Mouse (Mus musculus): Measurements from ENCODE around the gene Snrnp25. TPM values are rescaled to one million over a fixed set of nuclear protein-coding genes. Genes with fewer than 3 reads are reported as not detected.
A peak's percentile ranks its signal among the peaks of the same experiment; 100 is the strongest.

Snrnp25 gene
- total and polyA plus RNA-seq, 3 experiments = 130 to 158 TPM; not detected in 1

DNA sequence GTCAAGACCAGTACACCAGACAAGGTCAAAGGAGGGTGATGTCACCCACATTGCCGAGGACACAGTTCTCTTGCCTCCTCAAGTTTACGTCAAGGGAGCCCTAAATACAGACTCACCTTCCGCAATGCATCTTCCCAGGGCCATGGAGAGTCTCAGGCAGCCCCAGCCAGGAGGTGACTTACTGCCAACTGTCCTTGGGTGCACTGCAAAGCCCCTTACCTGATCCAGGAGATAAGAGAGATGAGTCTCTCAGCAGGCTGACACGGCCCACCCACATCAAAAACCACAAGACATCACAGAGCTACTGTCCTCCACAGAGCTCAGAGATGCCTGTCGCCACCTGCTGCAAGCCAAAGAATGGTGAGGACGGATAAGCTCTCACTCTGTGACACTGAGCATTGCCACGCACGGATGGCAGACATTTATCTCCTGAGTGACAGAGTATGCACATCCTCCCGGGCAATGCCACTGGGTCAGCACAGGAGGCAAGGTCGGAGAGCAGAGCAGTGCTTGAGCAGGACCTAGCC is 5.1 kb upstream of the Snrnp25 start, which contains the start of gene Il9r:
Il9r (minus strand) TSS at position 205 of the 527 bp plus-strand sequence.
- peak within 1 kb of the TSS; percentile 57 to 77 for H3K4me3 ChIP-seq (ENCODE audit: control insufficient read depth in 1 of 2, insufficient read depth in 1 of 2, low read depth in 2 of 2, low read length in 2 of 2)
- H3K79me2 ChIP-seq (ENCODE audit: control insufficient read depth, insufficient read depth, low read length, poor library complexity) = peaks cover 26% of the 10 kb centered on the region
- peak within 1 kb of the TSS; percentile 88 for H3K27ac ChIP-seq (ENCODE audit: control insufficient read depth, low read depth, low read length)
- no peaks in the 10 kb centered on the region for H3K27me3 ChIP-seq (ENCODE audit: control insufficient read depth in 1 of 2, insufficient read depth in 2 of 2, low read length in 2 of 2)
- peaks cover 0 to 33% of the 10 kb centered on the region in 2 experiments; a peak in 3 of 4 replicates for H3K36me3 ChIP-seq (ENCODE audit: control insufficient read depth in 1 of 2, insufficient read depth in 2 of 2, low read length in 2 of 2)
- no peaks in the 10 kb centered on the region for H3K9me3 ChIP-seq (replicated peaks; ENCODE audit: insufficient read depth, low read length)
- H3K4me1 ChIP-seq (ENCODE audit: control insufficient read depth in 1 of 2, insufficient read depth in 2 of 2, low read length in 2 of 2) = peaks cover 28 to 48% of the 10 kb centered on the region in 2 experiments
- peak; percentile 95 for DNase-seq (ENCODE audit: low read depth, low spot score)
- peak within 1 kb of the TSS; percentile 57 for H3K9ac ChIP-seq (ENCODE audit: control insufficient read depth, low read depth, low read length, poor library complexity, severe bottlenecking)
- TF ChIP-seq MAZ (IDR thresholded peaks at IDR 0.05; ENCODE audit: low read depth, low read length) (peak; percentile 66; the same call in 1 of the 2 replicates), CHD2 (IDR thresholded peaks at IDR 0.05; ENCODE audit: low read length) (no peak), UBTF (IDR thresholded peaks at IDR 0.05; ENCODE audit: borderline replicate concordance, insufficient read depth, low read depth, low read length) (no peak), ZC3H11A (IDR thresholded peaks at IDR 0.05; ENCODE audit: low read depth, low read length) (no peak), TCF12 (IDR thresholded peaks at IDR 0.05; ENCODE audit: low read depth, low read length) (peak; percentile 94), POLR2AphosphoS2 (IDR thresholded peaks at IDR 0.05; ENCODE audit: low read length) (peak; percentile 48; the same call in 1 of the 2 replicates), BHLHE40 (IDR thresholded peaks at IDR 0.05; ENCODE audit: borderline replicate concordance, low read depth, low read length) (no peak; the same call in 1 of the 2 replicates), MXI1 (IDR thresholded peaks at IDR 0.05; ENCODE audit: low read depth, low read length) (peak; percentile 88), NELFE (IDR thresholded peaks at IDR 0.05; ENCODE audit: low read depth, low read length) (no peak; the same call in none of the 2 replicates), ZMIZ1 (IDR thresholded peaks at IDR 0.05; ENCODE audit: low read depth, low read length) (0 out of 2 replicates have a peak, but pooled peaks have one; percentile 54), JUND (IDR thresholded peaks at IDR 0.05; ENCODE audit: low read depth, low read length) (no peak), MYC (IDR thresholded peaks at IDR 0.05; ENCODE audit: low read depth, low read length) (peak; percentile 74; the same call in 1 of the 2 replicates), TBP (IDR thresholded peaks at IDR 0.05; ENCODE audit: low read depth, low read length) (peak; percentile 56; the same call in 1 of the 2 replicates), CHD1 (IDR thresholded peaks at IDR 0.05; ENCODE audit: low read depth, low read length) (no peak), E2F4 (IDR thresholded peaks at IDR 0.05; ENCODE audit: borderline replicate concordance, low read depth, low read length) (no peak), ELF1 (IDR thresholded peaks at IDR 0.05; ENCODE audit: low read depth, low read length) (no peak; the same call in 1 of the 2 replicates), GABPA (IDR thresholded peaks at IDR 0.05; ENCODE audit: low read depth, low read length) (no peak), RCOR1 (IDR thresholded peaks at IDR 0.05; ENCODE audit: low read depth, low read length) (peak; percentile 72; the same call in 1 of the 2 replicates), EP300 (IDR thresholded peaks at IDR 0.05; ENCODE audit: low read depth in 1 of 2, low read length in 2 of 2) (peak; percentile 89 to 93), POLR2A (IDR thresholded peaks at IDR 0.05; ENCODE audit: control insufficient read depth in 1 of 2, insufficient read depth in 1 of 2, low read depth in 1 of 2, low read length in 2 of 2, poor library complexity in 1 of 2) (peak in 1 of 2 experiments; percentile 53; a peak in 1 of 4 replicates), MEF2A (IDR thresholded peaks at IDR 0.05; ENCODE audit: extremely low read depth, insufficient replicate concordance, low read depth, low read length, poor library complexity, severe bottlenecking) (no peak), USF2 (IDR thresholded peaks at IDR 0.05; ENCODE audit: borderline replicate concordance in 1 of 2, insufficient read depth in 1 of 2, low read depth in 1 of 2, low read length in 2 of 2) (no peak), CTCF (IDR thresholded peaks at IDR 0.05 in 2 of 3, conservative IDR thresholded peaks at IDR 0.05 in 1 of 3; ENCODE audit: control insufficient read depth in 1 of 3, insufficient read depth in 1 of 3, low read depth in 2 of 3, low read length in 3 of 3, poor library complexity in 1 of 3, severe bottlenecking in 1 of 3) (peak in 2 of 3 experiments; percentile 40 to 42; a peak in 3 of 6 replicates), GATA1 (IDR thresholded peaks at IDR 0.05; ENCODE audit: low read depth, low read length) (peak; percentile 87), ZNF384 (IDR thresholded peaks at IDR 0.05; ENCODE audit: low read depth, low read length) (no peak), SIN3A (IDR thresholded peaks at IDR 0.05; ENCODE audit: low read length) (peak; percentile 87), MAFK (IDR thresholded peaks at IDR 0.05; ENCODE audit: borderline replicate concordance, low read depth, low read length) (no peak; the same call in 1 of the 2 replicates), ETS1 (IDR thresholded peaks at IDR 0.05; ENCODE audit: low read depth, low read length) (peak; percentile 93), SMC3 (IDR thresholded peaks at IDR 0.05; ENCODE audit: low read depth, low read length) (peak; percentile 22; the same call in 1 of the 2 replicates), ZKSCAN1 (IDR thresholded peaks at IDR 0.05; ENCODE audit: low read depth, low read length) (no peak), MAX (IDR thresholded peaks at IDR 0.05; ENCODE audit: low read length) (peak; percentile 86), TAL1 (IDR thresholded peaks at IDR 0.05; ENCODE audit: low read length) (peak; percentile 96), NRF1 (IDR thresholded peaks at IDR 0.05; ENCODE audit: insufficient read depth, low read depth, low read length, poor library complexity, severe bottlenecking) (peak; percentile 38; the same call in 1 of the 2 replicates), KAT2A (conservative IDR thresholded peaks at IDR 0.05; ENCODE audit: low read depth, low read length) (no peak), POLR2AphosphoS5 (IDR thresholded peaks at IDR 0.05; ENCODE audit: borderline replicate concordance, low read depth, low read length) (peak; percentile 69; the same call in 1 of the 2 replicates), USF1 (IDR thresholded peaks at IDR 0.05; ENCODE audit: low read depth, low read length) (no peak)
